Mouse (Mus musculus) spleen, adult 2 months (tissue): ENCODE data around the gene Swap70.

ENCODE experiments used
- CTCF ChIP-seq: fragments of 200-500 bp; IDR thresholded peaks from 2 replicates; pipeline ENCODE4 v1.5.1; 2011; ENCODE audit warnings: mild to moderate bottlenecking, inconsistent platforms; ENCODE audit not compliant: insufficient read depth, insufficient read length, insufficient replicate concordance; ENCODE audit errors: extremely low read depth
- POLR2A ChIP-seq: fragments of 200-500 bp; IDR thresholded peaks from 2 replicates; pipeline ENCODE4 v1.6.1; 2011; ENCODE audit warnings: low read depth, low read length, inconsistent platforms

GRCm38 (mm10) chr7:110208341-110208740 is 13.2 kb upstream of the Swap70 start:
- no peak for TF ChIP-seq POLR2A
- TF ChIP-seq CTCF, result no peak
